Comparison of ENCODE assay signal across 8 mouse cellular contexts in the genomic region with DNA sequence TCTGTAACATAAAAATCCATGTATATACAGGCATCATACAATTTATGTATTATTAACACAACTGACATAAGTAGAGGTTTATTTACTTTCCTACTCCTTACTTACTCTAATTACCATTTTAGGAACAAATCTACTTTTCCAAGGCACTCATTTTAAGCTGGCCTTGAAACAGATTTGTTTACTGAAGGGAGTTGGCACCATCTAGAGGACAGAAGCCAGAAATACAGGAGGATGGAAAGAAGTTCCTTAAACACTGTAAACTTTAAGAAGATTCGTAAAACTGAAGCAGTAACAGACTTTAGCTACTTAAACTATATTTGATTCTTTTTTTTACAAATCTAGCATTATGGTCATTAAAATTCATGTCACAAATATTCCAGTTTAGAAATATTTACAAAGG. TPM values are rescaled to one million over a fixed set of nuclear protein-coding genes. Genes with fewer than 3 reads are reported as not detected.
DNase-seq lines count a peak whose midpoint lies in the region; ATAC-seq and TF ChIP-seq lines count a peak whose summit lies in the region.

No protein-coding gene starts in this region.

- H3K36me3 ChIP-seq in E14TG2a.4 (ENCODE audit: insufficient read depth, low read length), result no peaks in the 10 kb centered on the region
- H3K36me3 ChIP-seq in stomach, postnatal 0 days (ENCODE audit: control insufficient read depth, insufficient read depth, low read length), result no peaks in the 10 kb centered on the region

- no peak for TF ChIP-seq POLR2A in cerebellum, adult 2 months (IDR thresholded peaks at IDR 0.05; ENCODE audit: borderline replicate concordance, insufficient read depth, low read length)

- peak; percentile 37; the same call in 1 of the 2 replicates for TF ChIP-seq CTCF in cerebellum, adult 2 months (IDR thresholded peaks at IDR 0.05; ENCODE audit: borderline replicate concordance, insufficient read depth, low read depth, low read length)
- TF ChIP-seq CTCF in E14TG2a.4 (conservative IDR thresholded peaks at IDR 0.05; ENCODE audit: low read length), result peak; percentile 60
- peak; percentile 93 for TF ChIP-seq CTCF in stomach, postnatal 0 days (IDR thresholded peaks at IDR 0.05; ENCODE audit: low read depth)

- peak in 1 of 2 experiments; percentile 49 for DNase-seq in cerebellum, adult 2 months
- DNase-seq in cerebellum, adult 9-11 months, result no peak
- peak; percentile 34 for DNase-seq in layer of hippocampus, adult 11-12 months (ENCODE audit: low spot score)
- DNase-seq in layer of hippocampus, postnatal 36 days, result no peak
- peak; percentile 66 for DNase-seq in forelimb bud, embryonic 11.5 days (ENCODE audit: low read depth, low spot score)
- no peak for DNase-seq in stomach, postnatal 0 days (ENCODE audit: low spot score)
- DNase-seq in right cerebral cortex, postnatal 4 days, result no peak

- no peaks in the 10 kb centered on the region for H3K4me1 ChIP-seq in cerebellum, adult 2 months (ENCODE audit: control insufficient read depth, insufficient read depth, low read length)
- no peaks in the 10 kb centered on the region for H3K4me1 ChIP-seq in E14TG2a.4 (replicated peaks; ENCODE audit: low read depth, low read length)
- no peaks in the 10 kb centered on the region for H3K4me1 ChIP-seq in stomach, postnatal 0 days (replicated peaks; ENCODE audit: control insufficient read depth, insufficient read depth)

- H3K9ac ChIP-seq in stomach, postnatal 0 days (ENCODE audit: low read length), result no peak overlapping the region

- H3K4me2 ChIP-seq in stomach, postnatal 0 days (replicated peaks; ENCODE audit: low read depth), result no peak overlapping the region

- WGBS in cerebellum, adult 2 months, result 40% methylated on average over 1 of the region's 1 CpGs
- 36% methylated on average over 1 of the region's 1 CpGs for WGBS in stomach, postnatal 0 days

- no peak overlapping the region for H3K4me3 ChIP-seq in cerebellum, adult 2 months (replicated peaks; ENCODE audit: insufficient read depth, low read depth, low read length)
- no peak overlapping the region for H3K4me3 ChIP-seq in E14TG2a.4 (replicated peaks; ENCODE audit: low read length)
- H3K4me3 ChIP-seq in stomach, postnatal 0 days (ENCODE audit: low read depth, low read length), result no peak overlapping the region

- no peak for TF ChIP-seq EP300 in stomach, postnatal 0 days (optimal IDR thresholded peaks at IDR 0.05)

- no peak for ATAC-seq in stomach, postnatal 0 days (ENCODE audit: low FRiP score, low TSS enrichment)

- H3K27ac ChIP-seq in cerebellum, adult 2 months (ENCODE audit: insufficient read depth, low read length), result no peak overlapping the region
- H3K27ac ChIP-seq in stomach, postnatal 0 days (replicated peaks), result no peak overlapping the region

- no peaks in the 10 kb centered on the region for H3K9me3 ChIP-seq in E14TG2a.4 (ENCODE audit: low read length)
- no peaks in the 10 kb centered on the region for H3K9me3 ChIP-seq in stomach, postnatal 0 days (ENCODE audit: control insufficient read depth, low read length)

- no peaks in the 10 kb centered on the region for H3K27me3 ChIP-seq in cerebellum, adult 2 months (ENCODE audit: control insufficient read depth, insufficient read depth, low read length)
- H3K27me3 ChIP-seq in E14TG2a.4 (ENCODE audit: insufficient read depth, low read length), result no peaks in the 10 kb centered on the region
- no peaks in the 10 kb centered on the region for H3K27me3 ChIP-seq in stomach, postnatal 0 days (ENCODE audit: control insufficient read depth, insufficient read depth, low read length)

RNA-seq across cellular contexts. Expression of a gene that starts 8.5 kb away (rescaled TPM):
- polyA plus RNA-seq in cerebellum, adult 2 months (2012; rRNA removed), result 3.3 and 4.0 TPM in 2 replicates
- 1 to 10 TPM; 8.3 to 9.5 TPM for total RNA-seq in layer of hippocampus, postnatal 36 days (2021)
- polyA plus RNA-seq in stomach, postnatal 0 days (2015; fragmentation: Nextera tagmentation; extraction: Ambion mirVana), result 3.0 and 3.2 TPM in 2 replicates

RNA-seq across cellular contexts. Expression of a gene that starts 29.2 kb away (rescaled TPM):
- 0.33 and 0.44 TPM in 2 replicates for polyA plus RNA-seq in cerebellum, adult 2 months (2012; rRNA removed)
- 1 to 10 TPM in 1 of 2 experiments, under 1 TPM in 1; 0.22 to 1.5 TPM for total RNA-seq in layer of hippocampus, postnatal 36 days (2021)
- polyA plus RNA-seq in stomach, postnatal 0 days (2015; fragmentation: Nextera tagmentation; extraction: Ambion mirVana), result 0.12 and 0.23 TPM in 2 replicates

RNA-seq across cellular contexts. Expression of a gene that starts 30.7 kb away (rescaled TPM):
- 16.0 and 17.7 TPM in 2 replicates for polyA plus RNA-seq in cerebellum, adult 2 months (2012; rRNA removed)
- 10 to 100 TPM; 28.4 to 34.3 TPM for total RNA-seq in layer of hippocampus, postnatal 36 days (2021)
- polyA plus RNA-seq in stomach, postnatal 0 days (2015; fragmentation: Nextera tagmentation; extraction: Ambion mirVana), result 6.4 and 7.3 TPM in 2 replicates

Comparison
In these comparisons a context has a peak if more than half of its experiments do, and no peak if none do; other contexts are left out.
1. DNase-seq: peak in layer of hippocampus, adult 11-12 months (single experiment) and forelimb bud, embryonic 11.5 days (single experiment); none in cerebellum, adult 9-11 months (single experiment), layer of hippocampus, postnatal 36 days (0 of 2), stomach, postnatal 0 days (single experiment) and right cerebral cortex, postnatal 4 days (single experiment).
2. CTCF ChIP-seq: peak in every context shown above with its lines; median percentile 93 in stomach, postnatal 0 days; 60 in E14TG2a.4; 37 in cerebellum, adult 2 months.